Mouse (Mus musculus): Measurements from ENCODE around the gene Gm17087. TPM values are rescaled to one million over a fixed set of nuclear protein-coding genes. Genes with fewer than 3 reads are reported as not detected.

Gm17087 gene
- not detected in 2 replicates for polyA plus RNA-seq (2016; fragmentation: Nextera tagmentation; extraction: Ambion mirVana)

- H3K27ac ChIP-seq = no peak within 1 kb of the TSS
- no peak for DNase-seq (ENCODE audit: low spot score)
- H3K36me3 ChIP-seq = no peaks in the 10 kb centered on the region
- H3K9me3 ChIP-seq = peaks cover 3% of the 10 kb centered on the region; the same call in 1 of the 2 replicates
- no peaks in the 10 kb centered on the region for H3K27me3 ChIP-seq (ENCODE audit: insufficient read depth, poor library complexity, severe bottlenecking)
- H3K4me3 ChIP-seq = no peak within 1 kb of the TSS
- peaks cover 4% of the 10 kb centered on the region for H3K4me1 ChIP-seq (replicated peaks)
- 90% methylated on average over 6 of the region's 6 CpGs for WGBS
Observed at GRCm38 (mm10) chr17:8566850-8567249, at the start of gene Gm17087. Gene Gm17087, minus strand, starts transcription at chr17:8566950.

- 40% methylated on average over 7 of the region's 7 CpGs for WGBS
- Histone ChIP-seq H3K27ac (no peak overlapping the region), H3K36me3 (no peaks in the 10 kb centered on the region), H3K27me3 (ENCODE audit: insufficient read depth, poor library complexity, severe bottlenecking) (no peaks in the 10 kb centered on the region), H3K4me1 (replicated peaks) (no peaks in the 10 kb centered on the region), H3K9me3 (no peaks in the 10 kb centered on the region), H3K4me3 (no peak overlapping the region)
- peak; percentile 83 for DNase-seq (ENCODE audit: low spot score)
Observed at GRCm38 (mm10) chr17:8613882-8614551, 47.3 kb upstream of the Gm17087 start.

- Histone ChIP-seq H3K4me3 (no peak overlapping the region), H3K27me3 (ENCODE audit: insufficient read depth, poor library complexity, severe bottlenecking) (no peaks in the 10 kb centered on the region), H3K9me3 (no peaks in the 10 kb centered on the region), H3K27ac (no peak overlapping the region), H3K4me1 (replicated peaks) (no peaks in the 10 kb centered on the region), H3K36me3 (no peaks in the 10 kb centered on the region)
- WGBS = 76% methylated on average over 4 of the region's 4 CpGs
- DNase-seq (ENCODE audit: low spot score) = no peak
Observed at GRCm38 (mm10) chr17:8611916-8612315, 45.2 kb upstream of the Gm17087 start.

GRCm38 (mm10) chr17:8606695-8607094 is 39.9 kb upstream of the Gm17087 start:
- no peaks in the 10 kb centered on the region for H3K4me1 ChIP-seq (replicated peaks)
- H3K36me3 ChIP-seq = no peaks in the 10 kb centered on the region
- no peak for DNase-seq (ENCODE audit: low spot score)
- no peak overlapping the region for H3K4me3 ChIP-seq
- WGBS = 81% methylated on average over 3 of the region's 3 CpGs
- no peaks in the 10 kb centered on the region for H3K9me3 ChIP-seq
- H3K27ac ChIP-seq = no peak overlapping the region
- H3K27me3 ChIP-seq (ENCODE audit: insufficient read depth, poor library complexity, severe bottlenecking) = no peaks in the 10 kb centered on the region

- no peak for DNase-seq (ENCODE audit: low spot score)
- Histone ChIP-seq H3K9me3 (no peaks in the 10 kb centered on the region), H3K36me3 (no peaks in the 10 kb centered on the region), H3K4me1 (replicated peaks) (no peaks in the 10 kb centered on the region), H3K27me3 (ENCODE audit: insufficient read depth, poor library complexity, severe bottlenecking) (no peaks in the 10 kb centered on the region), H3K4me3 (no peak overlapping the region), H3K27ac (no peak overlapping the region)
- WGBS = 87% methylated on average over 5 of the region's 5 CpGs
Observed at GRCm38 (mm10) chr17:8605921-8606320, 39.2 kb upstream of the Gm17087 start.

GRCm38 (mm10) chr17:8602976-8603375 is 36.2 kb upstream of the Gm17087 start:
- 0 out of 2 replicates have a peak, but pooled peaks cover 3% of the 10 kb centered on the region for H3K4me1 ChIP-seq (replicated peaks)
- H3K4me3 ChIP-seq = no peak overlapping the region
- H3K36me3 ChIP-seq = no peaks in the 10 kb centered on the region
- H3K9me3 ChIP-seq = no peaks in the 10 kb centered on the region
- no peak overlapping the region for H3K27ac ChIP-seq
- WGBS = 95% methylated on average over 3 of the region's 3 CpGs
- H3K27me3 ChIP-seq (ENCODE audit: insufficient read depth, poor library complexity, severe bottlenecking) = peaks cover 8% of the 10 kb centered on the region; the same call in 1 of the 2 replicates
- DNase-seq (ENCODE audit: low spot score) = no peak

GRCm38 (mm10) chr17:8597790-8598189 is 31.0 kb upstream of the Gm17087 start:
- Histone ChIP-seq H3K36me3 (no peaks in the 10 kb centered on the region), H3K9me3 (no peaks in the 10 kb centered on the region), H3K4me1 (replicated peaks) (0 out of 2 replicates have a peak, but pooled peaks cover 6% of the 10 kb centered on the region), H3K27ac (no peak overlapping the region), H3K27me3 (ENCODE audit: insufficient read depth, poor library complexity, severe bottlenecking) (peaks cover 8% of the 10 kb centered on the region; the same call in 1 of the 2 replicates), H3K4me3 (no peak overlapping the region)
- WGBS = 13% methylated on average over 7 of the region's 7 CpGs
- DNase-seq (ENCODE audit: low spot score) = peak; percentile 65

- Histone ChIP-seq H3K27ac (peak overlapping the region; percentile 8; the same call in 1 of the 2 replicates), H3K4me3 (peak overlapping the region; percentile 45), H3K4me1 (replicated peaks) (0 out of 2 replicates have a peak, but pooled peaks cover 3% of the 10 kb centered on the region), H3K36me3 (no peaks in the 10 kb centered on the region), H3K9me3 (no peaks in the 10 kb centered on the region), H3K27me3 (ENCODE audit: insufficient read depth, poor library complexity, severe bottlenecking) (peaks cover 8% of the 10 kb centered on the region; the same call in 1 of the 2 replicates)
- DNase-seq (ENCODE audit: low spot score) = peak; percentile 78
- 18% methylated on average over 22 of the region's 22 CpGs for WGBS
Observed at GRCm38 (mm10) chr17:8592427-8593277, 25.9 kb upstream of the Gm17087 start.

GRCm38 (mm10) chr17:8581579-8581978 is 14.8 kb upstream of the Gm17087 start:
- Histone ChIP-seq H3K4me1 (replicated peaks) (peaks cover 11% of the 10 kb centered on the region), H3K9me3 (no peaks in the 10 kb centered on the region), H3K36me3 (no peaks in the 10 kb centered on the region), H3K27me3 (ENCODE audit: insufficient read depth, poor library complexity, severe bottlenecking) (no peaks in the 10 kb centered on the region), H3K4me3 (no peak overlapping the region), H3K27ac (no peak overlapping the region)
- no peak for DNase-seq (ENCODE audit: low spot score)
- 74% methylated on average over 8 of the region's 8 CpGs for WGBS

- Histone ChIP-seq H3K9me3 (no peaks in the 10 kb centered on the region), H3K36me3 (no peaks in the 10 kb centered on the region), H3K27me3 (ENCODE audit: insufficient read depth, poor library complexity, severe bottlenecking) (no peaks in the 10 kb centered on the region), H3K4me1 (replicated peaks) (peaks cover 11% of the 10 kb centered on the region), H3K27ac (no peak overlapping the region), H3K4me3 (no peak overlapping the region)
- DNase-seq (ENCODE audit: low spot score) = peak; percentile 12
- WGBS = 75% methylated on average over 3 of the region's 3 CpGs
Observed at GRCm38 (mm10) chr17:8580360-8580759, 13.6 kb upstream of the Gm17087 start.

GRCm38 (mm10) chr17:8573542-8574260 is 7.0 kb upstream of the Gm17087 start:
- no peaks in the 10 kb centered on the region for H3K36me3 ChIP-seq
- peaks cover 5% of the 10 kb centered on the region; the same call in 1 of the 2 replicates for H3K4me1 ChIP-seq (replicated peaks)
- DNase-seq (ENCODE audit: low spot score) = no peak
- no peaks in the 10 kb centered on the region for H3K27me3 ChIP-seq (ENCODE audit: insufficient read depth, poor library complexity, severe bottlenecking)
- no peak overlapping the region for H3K27ac ChIP-seq
- H3K4me3 ChIP-seq = no peak overlapping the region
- peaks cover 3% of the 10 kb centered on the region; the same call in 1 of the 2 replicates for H3K9me3 ChIP-seq
- WGBS = 61% methylated on average over 8 of the region's 8 CpGs

GRCm38 (mm10) chr17:8562886-8563280 is 3.9 kb downstream of the Gm17087 start:
- Histone ChIP-seq H3K27ac (no peak overlapping the region), H3K27me3 (ENCODE audit: insufficient read depth, poor library complexity, severe bottlenecking) (no peaks in the 10 kb centered on the region), H3K36me3 (no peaks in the 10 kb centered on the region), H3K4me1 (replicated peaks) (peaks cover 7% of the 10 kb centered on the region), H3K4me3 (no peak overlapping the region), H3K9me3 (no peaks in the 10 kb centered on the region)
- WGBS = 79% methylated on average over 1 of the region's 1 CpGs
- no peak for DNase-seq (ENCODE audit: low spot score)

All from hindbrain, embryonic 10.5 days (tissue).